In genomic region chr13:109548771-109549555, GRCm38 (mm10) we compare ENCODE assay signal across 17 mouse cellular contexts.
DNase-seq lines count a peak whose midpoint lies in the region; ATAC-seq and TF ChIP-seq lines count a peak whose summit lies in the region.
"Had no signal": no experiment of that assay in that cellular context is flagged by ENCODE, and none has a peak within 500 bp of the region (broad histone marks: within the 10 kb centered on the region; RNA-seq: fewer than 3 reads in every experiment).

No protein-coding gene starts in this region.

- H3K4me2 ChIP-seq in forebrain, embryonic 16.5 days (ENCODE audit: low read length): no peak overlapping the region
- H3K4me2 ChIP-seq in midbrain, embryonic 15.5 days: no peak overlapping the region
- H3K4me2 ChIP-seq in liver, postnatal 0 days (ENCODE audit: low read depth, low read length): no peak overlapping the region
- H3K4me2 ChIP-seq: embryonic facial prominence, embryonic 13.5 days; liver, embryonic 11.5 days had no signal

- 39% methylated on average over 11 of the region's 11 CpGs for WGBS in forebrain, embryonic 16.5 days
- WGBS in midbrain, embryonic 15.5 days: 52% methylated on average over 11 of the region's 11 CpGs
- WGBS in liver, postnatal 0 days (ENCODE audit: insufficient replicate concordance): 81% methylated on average over 11 of the region's 11 CpGs
- 87% methylated on average over 11 of the region's 11 CpGs for WGBS in kidney, adult 2 months

- no peak for TF ChIP-seq EP300 in liver, postnatal 0 days (IDR thresholded peaks at IDR 0.05; ENCODE audit: low read depth)

- no peak overlapping the region for H3K9ac ChIP-seq in forebrain, embryonic 16.5 days (replicated peaks; ENCODE audit: low read depth, low read length)
- H3K9ac ChIP-seq in midbrain, embryonic 15.5 days: no peak overlapping the region
- no peak overlapping the region for H3K9ac ChIP-seq in liver, postnatal 0 days (replicated peaks)
- H3K9ac ChIP-seq: embryonic facial prominence, embryonic 13.5 days had no signal

- no peaks in the 10 kb centered on the region for H3K36me3 ChIP-seq in forebrain, embryonic 16.5 days (ENCODE audit: control insufficient read depth, insufficient read depth)
- no peaks in the 10 kb centered on the region for H3K36me3 ChIP-seq in midbrain, embryonic 15.5 days (replicated peaks)
- H3K36me3 ChIP-seq in liver, postnatal 0 days (replicated peaks; ENCODE audit: insufficient read depth, low read length): no peaks in the 10 kb centered on the region
- H3K36me3 ChIP-seq in kidney, adult 2 months (ENCODE audit: control insufficient read depth, insufficient read depth, low read length): no peaks in the 10 kb centered on the region
- H3K36me3 ChIP-seq: embryonic facial prominence, embryonic 13.5 days; G1E; limb, embryonic 10.5 days had no signal

- H3K4me1 ChIP-seq in forebrain, embryonic 16.5 days (replicated peaks; ENCODE audit: control insufficient read depth, insufficient read depth, low read length): peaks cover 13% of the 10 kb centered on the region
- H3K4me1 ChIP-seq in midbrain, embryonic 15.5 days: peaks cover 12% of the 10 kb centered on the region; the same call in 1 of the 2 replicates
- H3K4me1 ChIP-seq in liver, postnatal 0 days (ENCODE audit: insufficient read depth): no peaks in the 10 kb centered on the region
- peaks cover 19% of the 10 kb centered on the region for H3K4me1 ChIP-seq in kidney, adult 2 months (ENCODE audit: control insufficient read depth, insufficient read depth, low read length)
- H3K4me1 ChIP-seq: embryonic facial prominence, embryonic 13.5 days; limb, embryonic 10.5 days had no signal

- H3K27me3 ChIP-seq in forebrain, embryonic 16.5 days (replicated peaks; ENCODE audit: control insufficient read depth, insufficient read depth, low read length): no peaks in the 10 kb centered on the region
- no peaks in the 10 kb centered on the region for H3K27me3 ChIP-seq in midbrain, embryonic 15.5 days (replicated peaks)
- H3K27me3 ChIP-seq in liver, postnatal 0 days (ENCODE audit: insufficient read depth, low read length): no peaks in the 10 kb centered on the region
- H3K27me3 ChIP-seq in kidney, adult 2 months (replicated peaks; ENCODE audit: control insufficient read depth, insufficient read depth, low read length): no peaks in the 10 kb centered on the region
- H3K27me3 ChIP-seq: embryonic facial prominence, embryonic 13.5 days had no signal

- H3K9me3 ChIP-seq in forebrain, embryonic 16.5 days (ENCODE audit: control insufficient read depth, low read length): no peaks in the 10 kb centered on the region
- no peaks in the 10 kb centered on the region for H3K9me3 ChIP-seq in midbrain, embryonic 15.5 days
- H3K9me3 ChIP-seq in liver, postnatal 0 days (ENCODE audit: low read length): no peaks in the 10 kb centered on the region
- H3K9me3 ChIP-seq: embryonic facial prominence, embryonic 13.5 days; G1E; limb, embryonic 10.5 days had no signal

- H3K27ac ChIP-seq in layer of hippocampus, adult 2 months: 0 out of 2 replicates have a peak overlapping the region, but pooled peaks have one; percentile 33
- peak overlapping the region; percentile 89 for H3K27ac ChIP-seq in forebrain, embryonic 16.5 days (ENCODE audit: low read length)
- peak overlapping the region; percentile 30; the same call in 1 of the 2 replicates for H3K27ac ChIP-seq in midbrain, embryonic 15.5 days
- H3K27ac ChIP-seq in liver, postnatal 0 days (ENCODE audit: low read depth): no peak overlapping the region
- H3K27ac ChIP-seq in kidney, adult 2 months (ENCODE audit: insufficient read depth, low read depth, low read length): no peak overlapping the region
- H3K27ac ChIP-seq: embryonic facial prominence, embryonic 13.5 days; limb, embryonic 10.5 days; stomach, postnatal 0 days had no signal

- peak; percentile 28 to 37 for DNase-seq in cerebellum, postnatal 10 days
- DNase-seq in cerebellum, postnatal 4 days (ENCODE audit: low spot score in 2 of 2): no peak
- DNase-seq in layer of hippocampus, adult 2 months (ENCODE audit: low spot score in 2 of 2): peak in 1 of 2 experiments; percentile 55
- DNase-seq in layer of hippocampus, postnatal 10 days (ENCODE audit: low spot score in 2 of 2): no peak
- DNase-seq in liver, postnatal 0 days: no peak
- DNase-seq in kidney, adult 2 months: no peak
- DNase-seq: gastrocnemius, postnatal 36 days; kidney, adult 11 months; kidney, postnatal 14 days; lung, adult 2 months had no signal

- TF ChIP-seq CTCF in layer of hippocampus, adult 2 months (conservative IDR thresholded peaks at IDR 0.05): no peak
- no peak for TF ChIP-seq CTCF in liver, postnatal 0 days (IDR thresholded peaks at IDR 0.05; ENCODE audit: low read depth)
- no peak for TF ChIP-seq CTCF in kidney, adult 2 months (conservative IDR thresholded peaks at IDR 0.05; ENCODE audit: insufficient read depth, insufficient read length, low read depth, low read length)

- peak; percentile 91 for ATAC-seq in forebrain, embryonic 16.5 days
- peak; percentile 47 for ATAC-seq in midbrain, embryonic 15.5 days (replicated peaks)
- ATAC-seq in liver, postnatal 0 days: no peak

- no peak for TF ChIP-seq POLR2A in kidney, adult 2 months (IDR thresholded peaks at IDR 0.05; ENCODE audit: low read depth, low read length)

- no peak overlapping the region for H3K4me3 ChIP-seq in layer of hippocampus, adult 2 months
- H3K4me3 ChIP-seq in forebrain, embryonic 16.5 days (replicated peaks; ENCODE audit: low read length): no peak overlapping the region
- no peak overlapping the region for H3K4me3 ChIP-seq in midbrain, embryonic 15.5 days
- no peak overlapping the region for H3K4me3 ChIP-seq in liver, postnatal 0 days (ENCODE audit: low read depth, low read length)
- H3K4me3 ChIP-seq in kidney, adult 2 months (ENCODE audit: insufficient read depth, low read depth, low read length): no peak overlapping the region
- H3K4me3 ChIP-seq: embryonic facial prominence, embryonic 13.5 days; limb, embryonic 10.5 days had no signal

Comparison
In these comparisons a context has a peak if more than half of its experiments do, and no peak if none do; other contexts are left out.
1. DNase-seq: peak in cerebellum, postnatal 10 days (2 of 2); none in cerebellum, postnatal 4 days (0 of 2), layer of hippocampus, postnatal 10 days (0 of 2), liver, postnatal 0 days (single experiment) and kidney, adult 2 months (single experiment).
2. H3K27ac ChIP-seq: peak in layer of hippocampus, adult 2 months (single experiment), forebrain, embryonic 16.5 days (single experiment) and midbrain, embryonic 15.5 days (single experiment); none in liver, postnatal 0 days (single experiment) and kidney, adult 2 months (single experiment).